Mouse (Mus musculus) brain, embryonic 14.5 days (tissue): ENCODE results near the gene Spatc1l.

ENCODE experiments used
- CTCF ChIP-seq: fragments of 200-500 bp; IDR thresholded peaks from 2 replicates; pipeline ENCODE4 v1.5.1; 2012; ENCODE audit warnings: inconsistent platforms, mild to moderate bottlenecking, moderate library complexity, borderline replicate concordance; ENCODE audit not compliant: insufficient read depth, insufficient read length; ENCODE audit errors: extremely low read depth
- POLR2A ChIP-seq: fragments of 200-500 bp; IDR thresholded peaks from 2 replicates; pipeline ENCODE4 v1.6.1; 2012; ENCODE audit warnings: mild to moderate bottlenecking, inconsistent platforms, borderline replicate concordance; ENCODE audit not compliant: poor library complexity, insufficient read depth, insufficient read length, severe bottlenecking; ENCODE audit errors: extremely low read depth

- TF ChIP-seq CTCF, result no peak
- TF ChIP-seq POLR2A, result no peak
Measured at GRCm38 (mm10) chr10:76569996-76570685, 8.1 kb downstream of the Spatc1l start.
